Mouse (Mus musculus) layer of hippocampus, postnatal 25 days (tissue): ENCODE data around the gene Hal. TPM values are rescaled to one million over a fixed set of nuclear protein-coding genes. Genes with fewer than 3 reads are reported as not detected.

Experiments
- DNase-seq, 2 experiments: peaks; one replicate each; pipeline ENCODE4 v3.0.0; 2022; ENCODE audit warnings: mixed read lengths in 2 of 2, low spot score in 1 of 2; ENCODE audit errors: extremely low spot score in 1 of 2
- total RNA-seq, 2 experiments: library from RNA; stranded (reverse); gene quantifications; 2 replicates each; pipeline ENCODE4 v1.2.3; 2021

The Hal gene
- not detected for total RNA-seq

GRCm38 (mm10) chr10:93488066-93488827 is at the start of gene Hal:
TSS of gene Hal (plus strand) at chr10:93488768.
- no peak for DNase-seq

- no peak for DNase-seq
Measured at GRCm38 (mm10) chr10:93441501-93441900, 47.1 kb upstream of the Hal start.

- no peak for DNase-seq
Measured at GRCm38 (mm10) chr10:93442183-93442582, 46.4 kb upstream of the Hal start.

- no peak for DNase-seq
Measured at GRCm38 (mm10) chr10:93444407-93444806, 44.2 kb upstream of the Hal start.

- DNase-seq: no peak
Measured at GRCm38 (mm10) chr10:93447398-93447797, 41.2 kb upstream of the Hal start.

GRCm38 (mm10) chr10:93454652-93455014 is 33.9 kb upstream of the Hal start:
- DNase-seq: no peak

- DNase-seq: no peak
Measured at GRCm38 (mm10) chr10:93460106-93460505, 28.5 kb upstream of the Hal start.

GRCm38 (mm10) chr10:93462692-93463382 is 25.7 kb upstream of the Hal start:
- DNase-seq: no peak

- DNase-seq: no peak
Measured at GRCm38 (mm10) chr10:93463611-93464010, 25.0 kb upstream of the Hal start.

GRCm38 (mm10) chr10:93467259-93467658 is 21.3 kb upstream of the Hal start:
- DNase-seq: no peak

- DNase-seq: no peak
Measured at GRCm38 (mm10) chr10:93467791-93468190, 20.8 kb upstream of the Hal start.

GRCm38 (mm10) chr10:93471415-93471814 is 17.2 kb upstream of the Hal start:
- peak; percentile 73 to 97 for DNase-seq

GRCm38 (mm10) chr10:93484511-93484910 is 4.1 kb upstream of the Hal start:
- no peak for DNase-seq

- DNase-seq: peak in 1 of 2 experiments; percentile 20
Measured at GRCm38 (mm10) chr10:93485055-93485691, 3.4 kb upstream of the Hal start.

- DNase-seq: no peak
Measured at GRCm38 (mm10) chr10:93486622-93487021, 1.9 kb upstream of the Hal start.

- DNase-seq: no peak
Measured at GRCm38 (mm10) chr10:93488828-93489226, 259 bp downstream of the Hal start.

GRCm38 (mm10) chr10:93490451-93490850 is 1.9 kb downstream of the Hal start:
- DNase-seq: no peak

GRCm38 (mm10) chr10:93500864-93501263 is 12.3 kb downstream of the Hal start:
- no peak for DNase-seq

- no peak for DNase-seq
Measured at GRCm38 (mm10) chr10:93501346-93501745, 12.8 kb downstream of the Hal start.

GRCm38 (mm10) chr10:93508383-93508970 is 19.9 kb downstream of the Hal start:
- DNase-seq: no peak

GRCm38 (mm10) chr10:93509532-93510153 is 21.1 kb downstream of the Hal start:
- no peak for DNase-seq
